Mouse (Mus musculus): ENCODE data around the gene Tgfb1.

GRCm38 (mm10) chr7:25754439-25754737 lies 67.6 kb downstream of the Tgfb1 start:
- peak; percentile 65 for TF ChIP-seq CTCF (IDR thresholded peaks at IDR 0.05)
- TF ChIP-seq EP300 (IDR thresholded peaks at IDR 0.05) = no peak

Measured in lung, postnatal 0 days (tissue).